Mouse (Mus musculus) midbrain, embryonic 14.5 days (tissue): ENCODE results near the gene Mark1. TPM values are rescaled to one million over a fixed set of nuclear protein-coding genes. Genes with fewer than 3 reads are reported as not detected.

ENCODE experiments used
- ATAC-seq: fragments of 200-750 bp; cut with Nextera tagmentation; 2 replicates; pipeline ENCODE4 v1.8.0; 2017; ENCODE audit warnings: moderate number of reproducible peaks, moderate library complexity; ENCODE audit not compliant: low FRiP score, low TSS enrichment
- DNase-seq: peaks from one replicate; pipeline ENCODE4 v3.0.0-alpha.2; 2015
- H3K27ac ChIP-seq: fragments of 300-500 bp; sonication (generic); replicated peaks from 2 replicates; pipeline ENCODE4 v1.5.1; 2014; ENCODE audit warnings: mild to moderate bottlenecking, low read depth, low read length, moderate library complexity
- H3K27me3 ChIP-seq: fragments of 300-500 bp; sonication (generic); 2 replicates; pipeline ENCODE4 v1.6.1; 2014; ENCODE audit warnings: low read length, control low read depth, mixed read lengths; ENCODE audit not compliant: control insufficient read depth, insufficient read depth
- H3K36me3 ChIP-seq: fragments of 300-500 bp; sonication (generic); 2 replicates; pipeline ENCODE4 v1.6.1; 2014; ENCODE audit warnings: low read length, control low read depth; ENCODE audit not compliant: control insufficient read depth, insufficient read depth
- H3K4me1 ChIP-seq: fragments of 300-500 bp; sonication (generic); 2 replicates; pipeline ENCODE4 v1.6.1; 2014; ENCODE audit warnings: mild to moderate bottlenecking, antibody characterized with exemption, low read length, control low read depth; ENCODE audit not compliant: control insufficient read depth, insufficient read depth
- H3K4me2 ChIP-seq: fragments of 300-500 bp; sonication (generic); 2 replicates; pipeline ENCODE4 v1.6.1; 2014; ENCODE audit warnings: mild to moderate bottlenecking, low read length, moderate library complexity
- H3K4me3 ChIP-seq: fragments of 300-500 bp; sonication (generic); replicated peaks from 2 replicates; pipeline ENCODE4 v1.5.1; 2014; ENCODE audit warnings: low read depth, low read length
- H3K9ac ChIP-seq: fragments of 300-500 bp; sonication (generic); replicated peaks from 2 replicates; pipeline ENCODE4 v1.6.1; 2014; ENCODE audit warnings: mild to moderate bottlenecking, low read length, moderate library complexity
- H3K9me3 ChIP-seq: fragments of 300-500 bp; sonication (generic); 2 replicates; pipeline ENCODE4 v1.6.1; 2016; ENCODE audit warnings: low read length, control low read depth, mixed read lengths; ENCODE audit not compliant: control insufficient read depth
- whole genome bisulfite sequencing: fragments of 180-500 bp; shearing (Covaris S2); extraction: QIAGEN DNeasy Blood & Tissue Kit; methylation state at CpG from one replicate; pipeline ENCODE4 v1.1.7; 2014; 5-methylcytosine and 5-hydroxymethylcytosine counted together
- polyA plus RNA-seq: library from polyadenylated mRNA; unstranded; fragments of >200 nt; fragmentation: Nextera tagmentation; extraction: Ambion mirVana; gene quantifications from 2 replicates; pipeline ENCODE4 v1.2.1, GENCODE M21; 2014

Gene Mark1
- polyA plus RNA-seq, 1 experiment from 2014 or later: 14.6 TPM

DNA sequence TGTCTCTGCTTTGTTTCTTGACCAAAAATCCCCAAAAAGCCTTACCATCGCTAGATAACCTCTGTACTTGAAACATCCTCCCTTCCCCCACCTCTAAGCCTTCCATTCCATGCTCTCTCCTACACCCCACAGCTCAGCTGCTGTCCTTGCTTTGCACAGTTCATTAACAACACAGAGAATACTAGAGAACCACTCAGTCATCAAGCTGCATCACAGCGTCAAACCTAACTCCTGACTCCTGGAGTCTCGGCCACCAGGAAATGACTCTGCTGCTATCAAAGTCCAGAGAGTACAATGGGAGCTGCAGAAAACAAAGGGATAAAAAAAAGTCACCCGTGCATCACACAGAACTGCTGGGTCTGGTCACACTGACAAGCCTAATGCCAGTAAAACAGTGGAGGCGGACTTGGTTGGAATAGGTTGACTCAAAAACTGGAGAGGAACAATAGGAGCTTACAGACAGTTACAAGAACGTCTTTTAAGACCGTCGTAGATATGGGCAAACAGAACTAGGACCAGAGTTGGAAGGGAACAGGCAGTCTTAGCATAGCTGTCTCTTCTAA lies 27.1 kb downstream of the Mark1 start:
- Histone ChIP-seq H3K27ac (no peak overlapping the region), H3K4me3 (no peak overlapping the region), H3K4me1 (peaks cover 5% of the 10 kb centered on the region; the same call in 1 of the 2 replicates), H3K27me3 (no peaks in the 10 kb centered on the region), H3K9me3 (no peaks in the 10 kb centered on the region), H3K9ac (no peak overlapping the region), H3K36me3 (no peaks in the 10 kb centered on the region), H3K4me2 (no peak overlapping the region)
- WGBS: 21% methylated on average over 8 of the region's 8 CpGs
- no peak for ATAC-seq
- DNase-seq: no peak

DNA sequence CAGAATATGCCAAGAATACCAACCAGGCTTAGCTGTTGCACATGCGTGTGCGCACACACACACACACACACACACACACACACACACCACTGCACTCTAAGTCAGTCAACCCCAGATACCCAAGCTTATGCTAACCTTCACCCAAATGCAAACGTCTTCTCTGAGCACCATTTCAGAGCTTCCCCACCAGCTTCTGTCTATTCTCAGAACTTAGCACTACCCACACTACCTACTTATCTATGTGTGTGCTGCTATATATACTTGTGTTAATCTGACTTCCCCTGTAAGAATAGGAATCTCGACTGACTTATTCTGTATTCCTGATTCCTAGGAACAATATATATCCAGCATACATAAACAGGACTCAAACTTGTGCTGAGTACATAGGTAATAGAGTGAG lies 30.0 kb downstream of the Mark1 start:
- DNase-seq (no peak), ATAC-seq (no peak)
- Histone ChIP-seq H3K36me3 (no peaks in the 10 kb centered on the region), H3K9ac (no peak overlapping the region), H3K27me3 (no peaks in the 10 kb centered on the region), H3K4me3 (no peak overlapping the region), H3K4me2 (no peak overlapping the region), H3K4me1 (peaks cover 5% of the 10 kb centered on the region; the same call in 1 of the 2 replicates), H3K27ac (no peak overlapping the region), H3K9me3 (no peaks in the 10 kb centered on the region)
- WGBS: 91% methylated on average over 4 of the region's 4 CpGs

DNA sequence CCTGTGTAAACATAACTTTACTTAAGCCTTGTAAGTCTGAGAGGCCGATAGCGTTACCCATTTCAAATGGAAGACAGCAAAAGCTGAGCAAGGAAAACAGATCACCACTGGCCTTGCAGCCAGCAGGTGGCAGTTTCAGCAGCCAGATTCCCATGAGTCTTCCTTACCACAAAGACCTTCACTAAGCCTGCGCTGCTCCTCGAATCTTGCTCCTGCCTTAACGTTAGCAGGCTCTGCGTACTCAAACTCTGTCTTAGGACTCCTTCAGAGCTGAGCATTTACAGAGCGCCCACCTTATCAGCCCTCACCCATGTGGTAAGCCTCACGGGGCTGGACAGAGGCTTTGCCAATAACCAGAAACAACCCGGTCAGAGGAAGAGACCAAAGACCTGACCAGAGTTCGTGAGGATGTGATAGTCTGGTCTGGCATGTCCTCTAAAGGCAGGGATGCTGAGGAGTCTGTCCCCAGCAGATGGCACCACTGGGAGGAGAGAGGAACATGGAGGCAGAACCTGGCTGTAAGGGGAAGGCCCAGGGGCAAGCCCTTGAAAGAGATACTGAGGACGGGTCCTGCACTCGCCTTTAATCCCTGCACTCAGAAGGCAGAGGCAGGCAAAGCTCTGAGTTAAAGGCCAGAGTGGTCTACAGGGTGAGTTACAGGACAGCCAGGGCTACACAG lies 33.5 kb downstream of the Mark1 start:
- Histone ChIP-seq H3K4me1 (no peaks in the 10 kb centered on the region), H3K27ac (0 out of 2 replicates have a peak overlapping the region, but pooled peaks have one; percentile 27), H3K4me2 (no peak overlapping the region), H3K9me3 (peaks cover 12% of the 10 kb centered on the region), H3K4me3 (no peak overlapping the region), H3K27me3 (no peaks in the 10 kb centered on the region), H3K9ac (no peak overlapping the region), H3K36me3 (no peaks in the 10 kb centered on the region)
- DNase-seq (peak; percentile 62), ATAC-seq (no peak)
- 60% methylated on average over 12 of the region's 12 CpGs for WGBS

DNA sequence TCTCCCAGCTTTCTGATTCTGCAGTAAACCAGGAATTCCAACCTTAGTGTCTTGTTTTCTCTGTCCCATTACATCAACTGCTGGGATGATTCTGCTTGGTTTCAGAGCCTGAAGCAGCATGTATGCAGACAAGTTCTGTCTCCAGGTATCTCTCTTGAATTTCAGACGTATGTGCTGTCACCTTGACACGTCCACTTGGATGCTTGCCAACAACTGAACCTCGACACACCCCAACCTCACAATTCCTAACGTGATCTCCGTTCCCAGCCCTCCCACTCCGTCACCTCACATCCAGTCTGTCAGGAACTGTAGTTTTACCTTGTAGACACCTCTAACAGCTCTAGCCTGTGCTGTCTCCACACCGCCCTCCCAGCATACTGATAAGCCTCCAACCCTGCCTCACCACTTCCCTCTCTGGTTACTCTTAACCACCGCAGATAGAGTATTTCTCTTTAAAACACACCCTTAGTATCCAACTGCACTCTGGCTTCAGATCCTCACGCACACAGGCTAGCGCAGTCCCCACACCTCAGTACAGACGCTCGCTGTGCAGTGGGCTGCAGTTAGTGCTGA lies 36.2 kb downstream of the Mark1 start:
- no peak for DNase-seq
- no peak for ATAC-seq
- Histone ChIP-seq H3K36me3 (no peaks in the 10 kb centered on the region), H3K4me3 (no peak overlapping the region), H3K27ac (no peak overlapping the region), H3K9me3 (peaks cover 13% of the 10 kb centered on the region), H3K4me1 (no peaks in the 10 kb centered on the region), H3K4me2 (no peak overlapping the region), H3K27me3 (no peaks in the 10 kb centered on the region), H3K9ac (no peak overlapping the region)
- WGBS: 88% methylated on average over 12 of the region's 12 CpGs

DNA sequence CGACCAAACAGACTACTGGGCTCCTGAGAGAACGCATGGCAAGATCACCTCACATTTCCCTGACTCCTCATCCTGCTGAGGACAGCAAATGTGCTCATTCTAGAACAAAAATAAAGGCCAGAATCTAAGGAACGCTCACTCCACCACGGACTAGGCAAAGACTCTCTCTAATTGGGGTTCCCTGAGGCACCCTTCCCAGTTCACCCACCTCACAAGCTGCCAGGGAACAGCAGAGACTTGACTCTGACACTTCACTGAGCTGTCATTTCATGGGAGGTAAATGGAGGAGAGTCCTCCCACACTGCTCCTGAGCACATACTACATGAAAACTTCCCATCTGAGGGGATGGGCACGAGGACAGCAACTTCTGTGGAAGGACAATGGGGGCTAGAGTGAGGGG lies 37.5 kb downstream of the Mark1 start:
- ATAC-seq: no peak
- DNase-seq: no peak

DNA sequence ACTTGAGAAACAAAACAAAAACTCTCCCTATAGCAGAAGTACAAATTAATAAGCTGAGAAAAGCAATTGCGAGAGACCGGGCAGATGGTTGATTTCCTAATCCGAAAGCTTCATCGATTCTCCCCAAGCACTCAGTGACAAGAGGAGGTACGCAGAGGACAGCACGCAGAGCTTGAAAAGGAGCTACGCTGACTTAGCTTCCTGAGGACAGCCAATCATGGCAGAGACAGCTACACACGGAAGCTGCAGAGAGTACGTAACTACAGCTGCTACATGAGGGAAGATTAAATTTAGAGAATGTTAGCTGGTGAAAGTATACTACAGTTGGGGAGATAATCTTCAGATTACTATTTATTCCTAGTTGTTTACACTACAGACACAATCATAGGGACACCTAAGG lies 40.6 kb downstream of the Mark1 start:
- no peak overlapping the region for H3K4me2 ChIP-seq
- ATAC-seq (no peak), DNase-seq (no peak)
- peaks cover 19% of the 10 kb centered on the region for H3K9me3 ChIP-seq
- H3K36me3 ChIP-seq: no peaks in the 10 kb centered on the region; the same call in 1 of the 2 replicates
- H3K27me3 ChIP-seq: no peaks in the 10 kb centered on the region
- no peak overlapping the region for H3K27ac ChIP-seq
- 69% methylated on average over 9 of the region's 9 CpGs for WGBS
- H3K4me1 ChIP-seq: no peaks in the 10 kb centered on the region
- H3K4me3 ChIP-seq: no peak overlapping the region
- H3K9ac ChIP-seq: no peak overlapping the region

More for the DNA sequence above, 37.5 kb downstream of the Mark1 start:
- no peaks in the 10 kb centered on the region; the same call in 1 of the 2 replicates for H3K36me3 ChIP-seq
- H3K4me1 ChIP-seq: no peaks in the 10 kb centered on the region
- H3K27ac ChIP-seq: no peak overlapping the region
- no peaks in the 10 kb centered on the region for H3K27me3 ChIP-seq
- no peak overlapping the region for H3K9ac ChIP-seq
- no peak overlapping the region for H3K4me2 ChIP-seq
- 90% methylated on average over 5 of the region's 5 CpGs for WGBS
- no peak overlapping the region for H3K4me3 ChIP-seq
- H3K9me3 ChIP-seq: peaks cover 19% of the 10 kb centered on the region

DNA sequence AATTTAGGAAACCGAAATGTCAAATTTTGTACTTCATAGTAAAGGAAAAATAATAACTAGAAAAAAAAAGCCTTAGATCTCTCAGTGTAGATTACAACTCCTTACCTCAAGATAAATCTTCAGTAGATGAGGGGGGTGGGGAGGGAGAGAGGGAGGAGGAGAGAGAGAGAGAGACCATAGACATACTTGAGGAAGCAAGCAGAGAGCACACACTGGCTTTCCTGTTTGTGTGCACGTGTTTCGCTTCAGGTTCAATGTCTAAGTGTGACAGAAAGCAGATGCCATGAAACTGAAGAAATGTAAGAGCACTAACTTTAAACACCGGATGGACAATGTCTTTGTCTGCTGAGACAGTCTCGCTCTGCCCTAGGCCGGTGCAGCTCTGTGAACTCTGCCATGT lies 41.0 kb downstream of the Mark1 start:
- Histone ChIP-seq H3K27me3 (no peaks in the 10 kb centered on the region), H3K4me1 (no peaks in the 10 kb centered on the region), H3K4me2 (no peak overlapping the region), H3K36me3 (no peaks in the 10 kb centered on the region; the same call in 1 of the 2 replicates), H3K9ac (no peak overlapping the region), H3K27ac (no peak overlapping the region), H3K9me3 (peaks cover 19% of the 10 kb centered on the region), H3K4me3 (no peak overlapping the region)
- no peak for DNase-seq
- no peak for ATAC-seq
- 87% methylated on average over 6 of the region's 6 CpGs for WGBS

DNA sequence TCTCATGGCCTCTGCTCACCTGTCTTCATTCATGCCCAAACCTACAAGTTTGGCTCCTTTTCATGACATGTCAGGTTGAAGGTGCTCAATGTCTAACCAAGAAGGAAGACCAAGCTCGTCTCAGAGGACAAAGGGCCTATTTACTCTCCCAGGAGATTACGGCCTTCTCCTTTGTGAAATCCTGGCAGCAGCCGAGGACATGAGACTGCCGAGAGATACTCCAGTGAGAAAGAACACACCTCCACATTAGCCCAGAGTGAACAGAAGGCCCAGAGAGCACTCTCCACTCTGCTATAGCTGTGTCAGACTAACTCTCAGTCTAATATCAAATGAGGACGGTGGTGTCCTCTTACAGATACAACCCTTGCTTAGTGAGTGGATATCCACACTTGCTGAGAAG lies 47.6 kb downstream of the Mark1 start:
- Histone ChIP-seq H3K27me3 (no peaks in the 10 kb centered on the region), H3K9ac (no peak overlapping the region), H3K36me3 (peaks cover 3% of the 10 kb centered on the region; the same call in 1 of the 2 replicates), H3K4me1 (no peaks in the 10 kb centered on the region), H3K4me2 (no peak overlapping the region), H3K9me3 (no peaks in the 10 kb centered on the region), H3K27ac (no peak overlapping the region), H3K4me3 (no peak overlapping the region)
- DNase-seq (no peak), ATAC-seq (no peak)
- WGBS: 35% methylated on average over 5 of the region's 5 CpGs

DNA sequence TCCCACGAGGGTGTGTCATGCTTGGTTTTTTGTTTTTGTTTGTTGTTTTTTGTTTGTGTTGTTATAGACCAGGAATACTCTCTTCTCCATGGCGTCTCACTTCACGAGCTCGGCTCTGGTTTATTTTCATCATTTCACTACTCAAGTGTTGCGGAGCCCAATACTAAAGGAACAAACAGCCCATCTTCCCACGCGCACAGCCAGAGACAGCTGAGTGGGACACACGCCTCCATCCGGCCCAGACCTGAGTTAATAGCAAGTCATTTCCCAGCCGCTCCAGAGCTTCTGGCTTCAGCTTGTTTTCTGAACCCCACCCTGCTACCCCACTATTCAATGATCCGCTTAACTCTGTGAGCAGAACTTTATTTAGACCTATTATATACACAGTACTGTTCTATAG lies 48.3 kb downstream of the Mark1 start:
- H3K4me1 ChIP-seq: no peaks in the 10 kb centered on the region
- DNase-seq (no peak), ATAC-seq (no peak)
- peaks cover 3% of the 10 kb centered on the region; the same call in 1 of the 2 replicates for H3K36me3 ChIP-seq
- no peak overlapping the region for H3K4me2 ChIP-seq
- no peaks in the 10 kb centered on the region for H3K9me3 ChIP-seq
- 94% methylated on average over 11 of the region's 11 CpGs for WGBS
- H3K4me3 ChIP-seq: no peak overlapping the region
- H3K27me3 ChIP-seq: no peaks in the 10 kb centered on the region
- no peak overlapping the region for H3K9ac ChIP-seq
- H3K27ac ChIP-seq: no peak overlapping the region
